Mouse (Mus musculus) frontal cortex, adult 2 months (tissue): ENCODE data around the gene Gm17535. TPM values are rescaled to one million over a fixed set of nuclear protein-coding genes. Genes with fewer than 3 reads are reported as not detected.
"Not testable (repeated sequence)": the region's sequence is repeated elsewhere in the genome, so short reads cannot be mapped to it uniquely, and the experiment has no call there.

ENCODE experiments used
- DNase-seq, 2 experiments: peaks; one replicate each; pipeline ENCODE4 v3.0.0; 2022; ENCODE audit warnings: low spot score in 1 of 2; ENCODE audit errors: extremely low spot score in 1 of 2
- polyA plus RNA-seq: library from polyadenylated mRNA; depleted of rRNA; stranded (reverse); fragments of >200 nt; gene quantifications from 2 replicates; pipeline ENCODE4 v1.2.3, GENCODE M21; 2012; rRNA removed

Gm17535 gene
- polyA plus RNA-seq, 1 experiment = not detected

DNA sequence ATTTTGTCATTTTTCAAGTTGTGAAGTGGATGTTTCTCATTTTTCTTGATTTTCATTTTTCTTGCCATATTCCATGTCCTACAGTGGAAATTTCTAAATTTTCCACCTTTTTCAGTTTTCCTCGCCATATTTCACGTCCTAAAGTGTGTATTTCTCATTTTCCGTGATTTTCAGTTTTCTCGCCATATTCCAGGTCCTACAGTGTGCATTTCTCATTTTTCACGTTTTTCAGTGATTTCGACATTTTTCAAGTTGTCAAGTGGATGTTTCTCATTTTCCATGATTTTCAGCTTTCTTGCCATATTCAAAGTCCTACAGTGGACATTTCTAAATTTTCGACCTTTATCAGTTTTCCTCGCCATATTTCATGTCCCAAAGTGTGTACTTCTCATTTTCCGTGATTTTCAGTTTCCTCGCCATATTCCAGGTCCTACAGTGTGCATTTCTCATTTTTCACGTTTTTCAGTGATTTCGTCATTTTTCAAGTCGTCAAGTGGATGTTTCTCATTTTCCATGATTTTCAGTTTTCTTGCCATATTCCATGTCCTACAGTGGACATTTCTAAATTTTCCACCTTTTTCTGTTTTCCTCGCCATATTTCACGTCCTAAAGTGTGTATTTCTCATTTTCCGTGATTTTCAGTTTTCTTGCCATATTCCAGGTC lies 10.3 kb upstream of the Gm17535 start:
- DNase-seq = peak; percentile 97 to 100

DNA sequence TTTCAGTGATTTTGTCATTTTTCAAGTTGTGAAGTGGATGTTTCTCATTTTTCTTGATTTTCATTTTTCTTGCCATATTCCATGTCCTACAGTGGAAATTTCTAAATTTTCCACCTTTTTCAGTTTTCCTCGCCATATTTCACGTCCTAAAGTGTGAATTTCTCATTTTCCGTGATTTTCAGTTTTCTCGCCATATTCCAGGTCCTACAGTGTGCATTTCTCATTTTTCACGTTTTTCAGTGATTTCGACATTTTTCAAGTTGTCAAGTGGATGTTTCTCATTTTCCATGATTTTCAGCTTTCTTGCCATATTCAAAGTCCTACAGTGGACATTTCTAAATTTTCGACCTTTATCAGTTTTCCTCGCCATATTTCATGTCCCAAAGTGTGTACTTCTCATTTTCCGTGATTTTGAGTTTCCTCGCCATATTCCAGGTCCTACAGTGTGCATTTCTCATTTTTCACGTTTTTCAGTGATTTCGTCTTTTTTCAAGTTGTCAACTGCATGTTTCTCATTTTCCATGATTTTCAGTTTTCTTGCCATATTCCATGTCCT lies 9.4 kb upstream of the Gm17535 start, which contains the start of gene Gm10717:
Gene Gm10717, plus strand, starts transcription at position 506 of the 556 bp plus-strand sequence.
- DNase-seq = peak; percentile 20 to 44

DNA sequence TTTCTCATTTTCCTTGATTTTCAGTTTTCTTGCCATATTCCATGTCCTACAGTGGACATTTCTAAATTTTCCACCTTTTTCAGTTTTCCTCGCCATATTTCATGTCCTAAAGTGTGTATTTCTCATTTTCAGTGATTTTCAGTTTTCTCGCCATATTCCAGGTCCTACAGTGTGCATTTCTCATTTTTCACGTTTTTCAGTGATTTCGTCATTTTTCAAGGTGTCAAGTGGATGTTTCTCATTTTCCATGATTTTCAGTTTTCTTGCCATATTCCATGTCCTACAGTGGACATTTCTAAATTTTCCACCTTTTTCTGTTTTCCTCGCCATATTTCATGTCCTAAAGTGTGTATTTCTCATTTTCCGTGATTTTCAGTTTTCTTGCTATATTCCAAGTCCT lies 8.7 kb upstream of the Gm17535 start:
- DNase-seq = peak; percentile 40 to 57

DNA sequence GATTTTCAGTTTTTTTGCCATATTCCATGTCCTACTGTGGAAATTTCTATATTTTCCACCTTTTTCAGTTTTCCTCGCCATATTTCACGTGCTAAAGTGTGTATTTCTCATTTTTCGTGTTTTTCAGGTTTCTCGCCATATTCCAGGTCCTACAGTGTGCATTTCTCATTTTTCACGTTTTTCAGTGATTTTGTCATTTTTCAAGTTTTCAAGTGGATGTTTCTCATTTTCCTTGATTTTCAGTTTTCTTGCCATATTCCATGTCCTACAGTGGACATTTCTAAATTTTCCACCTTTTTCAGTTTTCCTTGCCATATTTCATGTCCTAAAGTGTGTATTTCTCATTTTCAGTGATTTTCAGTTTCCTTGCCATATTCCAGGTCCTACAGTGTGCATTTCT lies 8.3 kb upstream of the Gm17535 start:
- DNase-seq = not testable (repeated sequence)

DNA sequence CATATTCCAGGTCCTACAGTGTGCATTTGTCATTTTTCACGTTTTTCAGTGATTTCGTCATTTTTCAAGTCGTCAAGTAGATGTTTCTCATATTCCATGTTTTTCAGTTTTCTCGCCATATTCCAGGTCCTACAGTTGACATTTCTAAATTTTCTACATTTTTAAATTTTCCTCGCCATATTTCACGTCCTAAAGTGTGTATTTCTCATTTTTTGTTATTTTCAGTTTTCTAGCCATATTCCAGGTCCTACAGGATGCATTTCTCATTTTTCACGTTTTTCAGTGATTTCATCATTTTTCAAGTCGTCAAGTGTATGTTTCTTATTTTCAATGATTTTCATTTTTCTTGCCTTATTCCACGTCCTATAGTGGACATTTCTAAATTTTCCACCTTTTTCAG lies 7.7 kb upstream of the Gm17535 start:
- DNase-seq = not testable (repeated sequence)

DNA sequence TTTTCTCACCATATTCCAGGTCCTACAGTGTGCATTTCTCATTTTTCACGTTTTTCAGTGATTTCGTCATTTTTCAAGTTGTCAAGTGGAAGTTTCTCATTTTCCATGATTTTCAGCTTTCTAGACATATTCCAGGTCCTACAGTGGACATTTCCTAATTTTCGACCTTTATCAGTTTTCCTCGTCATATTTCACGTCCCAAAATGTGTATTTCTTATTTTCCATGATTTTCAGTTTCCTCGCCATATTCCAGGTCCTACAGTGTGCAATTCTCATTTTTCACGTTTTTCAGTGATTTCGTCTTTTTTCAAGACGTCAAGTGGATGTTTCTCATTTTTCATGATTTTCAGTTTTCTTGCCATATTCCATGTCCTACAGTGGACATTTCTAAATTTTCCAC lies 7.2 kb upstream of the Gm17535 start:
- not testable (repeated sequence) for DNase-seq

DNA sequence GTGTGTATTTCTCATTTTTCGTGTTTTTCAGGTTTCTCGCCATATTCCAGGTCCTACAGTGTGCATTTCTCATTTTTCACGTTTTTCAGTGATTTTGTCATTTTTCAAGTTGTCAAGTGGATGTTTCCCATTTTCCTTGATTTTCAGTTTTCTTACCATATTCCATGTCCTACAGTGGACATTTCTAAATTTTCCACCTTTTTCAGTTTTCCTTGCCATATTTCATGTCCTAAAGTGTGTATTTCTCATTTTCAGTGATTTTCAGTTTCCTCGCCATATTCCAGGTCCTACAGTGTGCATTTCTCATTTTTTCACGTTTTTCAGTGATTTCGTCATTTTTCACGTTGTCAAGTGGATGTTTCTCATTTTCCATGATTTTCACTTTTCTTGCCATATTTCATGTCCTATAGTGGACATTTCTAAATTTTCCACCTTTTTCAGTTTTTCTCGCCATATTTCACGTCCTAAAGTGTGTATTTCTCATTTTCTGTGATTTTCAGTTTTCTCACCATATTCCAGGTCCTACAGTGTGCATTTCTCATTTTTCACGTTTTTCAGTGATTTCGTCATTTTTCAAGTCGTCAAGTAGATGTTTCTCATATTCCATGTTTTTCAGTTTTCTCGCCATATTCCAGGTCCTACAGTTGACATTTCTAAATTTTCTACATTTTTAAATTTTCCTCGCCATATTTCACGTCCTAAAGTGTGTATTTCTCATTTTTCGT lies 5.0 kb upstream of the Gm17535 start:
- DNase-seq = peak; percentile 27 to 34

DNA sequence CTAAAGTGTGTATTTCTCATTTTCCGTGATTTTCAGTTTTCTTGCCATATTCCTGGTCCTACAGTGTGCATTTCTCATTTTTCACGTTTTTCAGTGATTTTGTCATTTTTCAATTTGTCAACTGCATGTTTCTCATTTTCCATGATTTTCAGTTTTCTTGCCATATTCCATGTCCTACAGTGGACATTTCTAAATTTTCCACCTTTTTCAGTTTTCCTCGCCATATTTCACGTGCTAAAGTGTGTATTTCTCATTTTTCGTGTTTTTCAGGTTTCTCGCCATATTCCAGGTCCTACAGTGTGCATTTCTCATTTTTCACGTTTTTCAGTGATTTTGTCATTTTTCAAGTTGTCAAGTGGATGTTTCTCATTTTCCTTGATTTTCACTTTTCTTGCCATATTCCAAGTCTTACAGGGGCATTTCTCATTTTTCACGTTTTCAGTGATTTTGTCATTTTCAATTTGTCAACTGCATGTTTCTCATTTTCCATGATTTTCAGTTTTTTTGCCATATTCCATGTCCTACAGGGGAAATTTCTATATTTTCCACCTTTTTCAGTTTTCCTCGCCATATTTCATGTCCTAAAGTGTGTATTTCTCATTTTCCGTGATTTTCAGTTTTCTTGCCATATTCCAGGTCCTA lies 3.6 kb upstream of the Gm17535 start:
- DNase-seq = not testable (repeated sequence)

DNA sequence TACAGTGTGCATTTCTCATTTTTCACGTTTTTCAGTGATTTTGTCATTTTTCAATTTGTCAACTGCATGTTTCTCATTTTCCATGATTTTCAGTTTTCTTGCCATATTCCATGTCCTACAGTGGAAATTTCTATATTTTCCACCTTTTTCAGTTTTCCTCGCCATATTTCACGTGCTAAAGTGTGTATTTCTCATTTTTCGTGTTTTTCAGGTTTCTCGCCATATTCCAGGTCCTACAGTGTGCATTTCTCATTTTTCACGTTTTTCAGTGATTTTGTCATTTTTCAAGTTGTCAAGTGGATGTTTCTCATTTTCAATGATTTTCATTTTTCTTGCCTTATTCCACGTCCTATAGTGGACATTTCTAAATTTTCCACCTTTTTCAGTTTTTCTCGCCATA lies 2.2 kb downstream of the Gm17535 start, which contains the start of gene Gm10715:
Gene Gm10715, plus strand, starts transcription at position 301 of the 400 bp plus-strand sequence.
- DNase-seq = not testable (repeated sequence)

DNA sequence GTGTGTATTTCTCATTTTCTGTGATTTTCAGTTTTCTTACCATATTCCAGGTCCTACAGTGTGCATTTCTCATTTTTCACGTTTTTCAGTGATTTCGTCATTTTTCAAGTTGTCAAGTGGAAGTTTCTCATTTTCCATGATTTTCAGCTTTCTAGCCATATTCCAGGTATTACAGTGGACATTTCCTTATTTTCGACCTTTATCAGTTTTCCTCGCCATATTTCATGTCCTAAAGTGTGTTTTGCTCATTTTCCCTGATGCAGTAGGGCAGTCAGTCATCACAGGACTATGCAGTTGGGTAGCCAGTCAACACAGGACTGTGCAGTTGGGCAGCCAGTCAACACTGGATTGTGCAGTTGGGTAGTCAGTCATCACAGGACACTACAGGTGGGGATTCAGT lies 3.8 kb downstream of the Gm17535 start:
- not testable (repeated sequence) for DNase-seq

Other genes with a start within 250 kb of the Gm17535 start
- not detected in 2 replicates for gene Gm10722, start 33.7 kb upstream of the Gm17535 start, polyA plus RNA-seq
- gene Gm11168, start 31.3 kb upstream of the Gm17535 start, polyA plus RNA-seq = not detected in 2 replicates
- gene Gm10721, start 21.5 kb upstream of the Gm17535 start, polyA plus RNA-seq = not detected in 2 replicates
- gene Gm10720, start 18.9 kb upstream of the Gm17535 start, polyA plus RNA-seq = not detected in 2 replicates
- not detected in 2 replicates for gene Gm10719, start 17.2 kb upstream of the Gm17535 start, polyA plus RNA-seq
- gene Gm10718, start 11.1 kb upstream of the Gm17535 start, polyA plus RNA-seq = 0.26 and 0.32 TPM in 2 replicates
- gene Gm10717, start 9.2 kb upstream of the Gm17535 start, polyA plus RNA-seq = not detected in 2 replicates
- gene Gm10715, start 2.3 kb downstream of the Gm17535 start, polyA plus RNA-seq = not detected in 2 replicates